Mouse (Mus musculus) G1E (cell line): Measurements from ENCODE around the gene Fermt2.
"Not testable (repeated sequence)": the region's sequence is repeated elsewhere in the genome, so short reads cannot be mapped to it uniquely, and the experiment has no call there.

ENCODE experiments used
- CTCF ChIP-seq: IDR thresholded peaks from 2 replicates; pipeline ENCODE4 v1.5.1; 2012; ENCODE audit warnings: low read depth, low read length, inconsistent platforms, mixed read lengths
- GATA1 ChIP-seq: IDR thresholded peaks from 2 replicates; pipeline ENCODE4 v1.6.1; 2012; ENCODE audit warnings: borderline replicate concordance, low read length, inconsistent platforms, mixed read lengths
- GATA2 ChIP-seq: IDR thresholded peaks from 2 replicates; pipeline ENCODE4 v1.6.1; 2012; ENCODE audit warnings: low read depth, low read length, inconsistent platforms, borderline replicate concordance
- POLR2AphosphoS5 ChIP-seq: IDR thresholded peaks from 2 replicates; pipeline ENCODE4 v1.6.1; 2012; ENCODE audit warnings: low read depth, low read length, inconsistent platforms; ENCODE audit not compliant: insufficient replicate concordance
- TAL1 ChIP-seq: conservative IDR thresholded peaks from 2 replicates; pipeline ENCODE4 v1.6.1; 2012; ENCODE audit warnings: low read depth, low read length, inconsistent platforms, mixed read lengths

GRCm38 (mm10) chr14:45495810-45496209 lies 34.1 kb downstream of the Fermt2 start:
- TF ChIP-seq GATA1, CTCF, TAL1, POLR2AphosphoS5, GATA2: not testable (repeated sequence)
